Mouse (Mus musculus): ENCODE measurements around the gene Thy1. TPM values are rescaled to one million over a fixed set of nuclear protein-coding genes. Genes with fewer than 3 reads are reported as not detected.

Thy1 gene
- total and polyA plus RNA-seq, 3 experiments = 1.5 to 24.0 TPM; not detected in 1

GRCm38 (mm10) chr9:44067960-44068330 lies 24.8 kb downstream of the Thy1 start:
- DNase-seq (ENCODE audit: low read depth, low spot score) = no peak
- Histone ChIP-seq H3K36me3 (ENCODE audit: control insufficient read depth in 1 of 2, insufficient read depth in 2 of 2, low read length in 2 of 2) (peaks cover 0 to 3% of the 10 kb centered on the region in 2 experiments; a peak in 1 of 4 replicates), H3K27me3 (ENCODE audit: control insufficient read depth in 1 of 2, insufficient read depth in 2 of 2, low read length in 2 of 2) (no peaks in the 10 kb centered on the region), H3K79me2 (ENCODE audit: control insufficient read depth, insufficient read depth, low read length, poor library complexity) (no peaks in the 10 kb centered on the region; the same call in 1 of the 2 replicates), H3K4me1 (ENCODE audit: control insufficient read depth in 1 of 2, insufficient read depth in 2 of 2, low read length in 2 of 2) (peaks cover 0 to 10% of the 10 kb centered on the region in 2 experiments; a peak in 2 of 4 replicates), H3K4me3 (ENCODE audit: control insufficient read depth in 1 of 2, insufficient read depth in 1 of 2, low read depth in 2 of 2, low read length in 2 of 2) (no peak overlapping the region), H3K9ac (ENCODE audit: control insufficient read depth, low read depth, low read length, poor library complexity, severe bottlenecking) (no peak overlapping the region), H3K9me3 (replicated peaks; ENCODE audit: insufficient read depth, low read length) (no peaks in the 10 kb centered on the region), H3K27ac (ENCODE audit: control insufficient read depth, low read depth, low read length) (no peak overlapping the region)
- no peak for TF ChIP-seq TBP (IDR thresholded peaks at IDR 0.05; ENCODE audit: low read depth, low read length)
- no peak for TF ChIP-seq E2F4 (IDR thresholded peaks at IDR 0.05; ENCODE audit: borderline replicate concordance, low read depth, low read length)

GRCm38 (mm10) chr9:44069252-44069651 lies 26.1 kb downstream of the Thy1 start:
- H3K27me3 ChIP-seq (ENCODE audit: control insufficient read depth in 1 of 2, insufficient read depth in 2 of 2, low read length in 2 of 2) = no peaks in the 10 kb centered on the region
- peaks cover 0 to 10% of the 10 kb centered on the region in 2 experiments; a peak in 2 of 4 replicates for H3K4me1 ChIP-seq (ENCODE audit: control insufficient read depth in 1 of 2, insufficient read depth in 2 of 2, low read length in 2 of 2)
- peaks cover 0 to 3% of the 10 kb centered on the region in 2 experiments; a peak in 1 of 4 replicates for H3K36me3 ChIP-seq (ENCODE audit: control insufficient read depth in 1 of 2, insufficient read depth in 2 of 2, low read length in 2 of 2)
- H3K9ac ChIP-seq (ENCODE audit: control insufficient read depth, low read depth, low read length, poor library complexity, severe bottlenecking) = no peak overlapping the region
- no peak overlapping the region for H3K4me3 ChIP-seq (ENCODE audit: control insufficient read depth in 1 of 2, insufficient read depth in 1 of 2, low read depth in 2 of 2, low read length in 2 of 2)
- H3K79me2 ChIP-seq (ENCODE audit: control insufficient read depth, insufficient read depth, low read length, poor library complexity) = no peaks in the 10 kb centered on the region; the same call in 1 of the 2 replicates
- no peak overlapping the region for H3K27ac ChIP-seq (ENCODE audit: control insufficient read depth, low read depth, low read length)
- no peak for DNase-seq (ENCODE audit: low read depth, low spot score)
- TF ChIP-seq E2F4 (IDR thresholded peaks at IDR 0.05; ENCODE audit: borderline replicate concordance, low read depth, low read length) (no peak), ZKSCAN1 (IDR thresholded peaks at IDR 0.05; ENCODE audit: low read depth, low read length) (no peak), MYC (IDR thresholded peaks at IDR 0.05; ENCODE audit: low read depth, low read length) (no peak), SMC3 (IDR thresholded peaks at IDR 0.05; ENCODE audit: low read depth, low read length) (no peak), BHLHE40 (IDR thresholded peaks at IDR 0.05; ENCODE audit: borderline replicate concordance, low read depth, low read length) (no peak), USF2 (IDR thresholded peaks at IDR 0.05; ENCODE audit: borderline replicate concordance in 1 of 2, insufficient read depth in 1 of 2, low read depth in 1 of 2, low read length in 2 of 2) (no peak), MAZ (IDR thresholded peaks at IDR 0.05; ENCODE audit: low read depth, low read length) (no peak), GABPA (IDR thresholded peaks at IDR 0.05; ENCODE audit: low read depth, low read length) (no peak), JUND (IDR thresholded peaks at IDR 0.05; ENCODE audit: low read depth, low read length) (no peak), GATA1 (IDR thresholded peaks at IDR 0.05; ENCODE audit: low read depth, low read length) (no peak), UBTF (IDR thresholded peaks at IDR 0.05; ENCODE audit: borderline replicate concordance, insufficient read depth, low read depth, low read length) (no peak), TAL1 (IDR thresholded peaks at IDR 0.05; ENCODE audit: low read length) (no peak)
- H3K9me3 ChIP-seq (replicated peaks; ENCODE audit: insufficient read depth, low read length) = no peaks in the 10 kb centered on the region
